Mouse (Mus musculus) testis, adult 2 months (tissue): ENCODE measurements around the gene Zfp763. TPM values are rescaled to one million over a fixed set of nuclear protein-coding genes. Genes with fewer than 3 reads are reported as not detected.
"Not testable (repeated sequence)": the region's sequence is repeated elsewhere in the genome, so short reads cannot be mapped to it uniquely, and the experiment has no call there.

Experiments used
- H3K27ac ChIP-seq: fragments of 200-500 bp; 2 replicates; pipeline ENCODE4 v1.5.1; 2012; ENCODE audit warnings: low read depth, low read length; ENCODE audit not compliant: control insufficient read depth, insufficient read depth
- H3K27me3 ChIP-seq: fragments of 200-500 bp; 2 replicates; pipeline ENCODE4 v1.6.1; 2012; ENCODE audit warnings: mild to moderate bottlenecking, low read length, moderate library complexity; ENCODE audit not compliant: control insufficient read depth, insufficient read depth
- H3K36me3 ChIP-seq: fragments of 200-500 bp; 2 replicates; pipeline ENCODE4 v1.6.1; 2012; ENCODE audit warnings: mild to moderate bottlenecking, low read length; ENCODE audit not compliant: control insufficient read depth, insufficient read depth
- H3K4me1 ChIP-seq: fragments of 200-500 bp; 2 replicates; pipeline ENCODE4 v1.6.1; 2012; ENCODE audit warnings: low read length; ENCODE audit not compliant: control insufficient read depth, insufficient read depth
- H3K4me3 ChIP-seq: fragments of 200-500 bp; 2 replicates; pipeline ENCODE4 v1.5.1; 2012; ENCODE audit warnings: low read depth, mild to moderate bottlenecking, low read length, moderate library complexity, mixed read lengths; ENCODE audit not compliant: control insufficient read depth
- CTCF ChIP-seq: fragments of 200-500 bp; IDR thresholded peaks from 2 replicates; pipeline ENCODE4 v1.5.1; 2012; ENCODE audit warnings: low read depth, mild to moderate bottlenecking, inconsistent platforms, low read length, moderate library complexity; ENCODE audit not compliant: control insufficient read depth, insufficient read depth, insufficient replicate concordance
- POLR2A ChIP-seq: fragments of 200-500 bp; IDR thresholded peaks from 2 replicates; pipeline ENCODE4 v1.6.1; 2012; ENCODE audit warnings: low read depth, mild to moderate bottlenecking, inconsistent platforms, low read length, moderate library complexity; ENCODE audit not compliant: control insufficient read depth
- polyA plus RNA-seq: library from polyadenylated mRNA; depleted of rRNA; stranded (reverse); fragments of >200 nt; gene quantifications from 2 replicates; pipeline ENCODE4 v1.2.3, GENCODE M21; 2012; rRNA removed

The Zfp763 gene
- polyA plus RNA-seq = 0.90 and 1.8 TPM in 2 replicates

- peak within 1 kb of the TSS; percentile 90 for H3K4me3 ChIP-seq
- TF ChIP-seq POLR2A (no peak), CTCF (no peak)
These were observed at the start of gene Zfp763 for GRCm38 (mm10) chr17:33032900-33033891. TSS of gene Zfp763 (minus strand) at chr17:33033402.

GRCm38 (mm10) chr17:33067958-33068357, 34.8 kb upstream of the Zfp763 start, which contains the start of gene 4921501E09Rik:
TSS of gene 4921501E09Rik (minus strand) at chr17:33068058.
- Histone ChIP-seq H3K27ac (no peak within 1 kb of the TSS), H3K27me3 (no peaks in the 10 kb centered on the region), H3K4me3 (peak within 1 kb of the TSS; percentile 80), H3K4me1 (no peaks in the 10 kb centered on the region), H3K36me3 (no peaks in the 10 kb centered on the region)
- TF ChIP-seq CTCF (no peak), POLR2A (no peak)

More at GRCm38 (mm10) chr17:33032900-33033891, at the start of gene Zfp763:
- peak within 1 kb of the TSS; percentile 70 for H3K27ac ChIP-seq
- no peaks in the 10 kb centered on the region for H3K27me3 ChIP-seq
- H3K36me3 ChIP-seq = no peaks in the 10 kb centered on the region
- peaks cover 3% of the 10 kb centered on the region for H3K4me1 ChIP-seq

- Histone ChIP-seq H3K27ac (no peak overlapping the region), H3K36me3 (no peaks in the 10 kb centered on the region), H3K4me1 (no peaks in the 10 kb centered on the region), H3K4me3 (no peak overlapping the region), H3K27me3 (no peaks in the 10 kb centered on the region)
- TF ChIP-seq POLR2A = no peak
- TF ChIP-seq CTCF = no peak
These were observed 29.8 kb upstream of the Zfp763 start for GRCm38 (mm10) chr17:33063001-33063400.

- Histone ChIP-seq H3K27me3 (no peaks in the 10 kb centered on the region), H3K4me1 (no peaks in the 10 kb centered on the region), H3K36me3 (no peaks in the 10 kb centered on the region), H3K27ac (no peak overlapping the region), H3K4me3 (no peak overlapping the region)
- TF ChIP-seq POLR2A (no peak), CTCF (no peak)
These were observed 25.6 kb upstream of the Zfp763 start for GRCm38 (mm10) chr17:33058791-33059190.

- Histone ChIP-seq H3K27ac (no peak overlapping the region), H3K4me3 (peak overlapping the region; percentile 90), H3K4me1 (peaks cover 3% of the 10 kb centered on the region), H3K27me3 (no peaks in the 10 kb centered on the region), H3K36me3 (no peaks in the 10 kb centered on the region)
- TF ChIP-seq CTCF = no peak
- TF ChIP-seq POLR2A = no peak
These were observed 826 bp downstream of the Zfp763 start for GRCm38 (mm10) chr17:33032376-33032775.

GRCm38 (mm10) chr17:33020434-33020833, 12.8 kb downstream of the Zfp763 start:
- not testable (repeated sequence) for H3K4me3 ChIP-seq, H3K27me3 ChIP-seq, H3K27ac ChIP-seq, H3K36me3 ChIP-seq, H3K4me1 ChIP-seq

GRCm38 (mm10) chr17:33008337-33008736, 24.9 kb downstream of the Zfp763 start:
- Histone ChIP-seq H3K36me3 (no peaks in the 10 kb centered on the region; the same call in none of the 2 replicates), H3K27me3 (no peaks in the 10 kb centered on the region), H3K27ac (no peak overlapping the region), H3K4me3 (no peak overlapping the region), H3K4me1 (no peaks in the 10 kb centered on the region)
- no peak for TF ChIP-seq CTCF
- no peak for TF ChIP-seq POLR2A
